Mouse (Mus musculus) CD4-positive, CD25-positive, alpha-beta regulatory T cell, adult 4 months (primary cell): ENCODE results near the gene Ifng. TPM values are rescaled to one million over a fixed set of nuclear protein-coding genes. Genes with fewer than 3 reads are reported as not detected.

Experiments
- ATAC-seq: one replicate; pipeline ENCODE4 v1.8.0; 2017
- polyA plus RNA-seq, 2 experiments: library from polyadenylated mRNA; unstranded; fragments of 100-300 nt; shearing (Covaris generic); gene quantifications; one replicate each; pipeline ENCODE4 v1.2.1; 2017

Gene Ifng
- polyA plus RNA-seq, 2 experiments from 2014 or later = 5.5 to 10.6 TPM

DNA sequence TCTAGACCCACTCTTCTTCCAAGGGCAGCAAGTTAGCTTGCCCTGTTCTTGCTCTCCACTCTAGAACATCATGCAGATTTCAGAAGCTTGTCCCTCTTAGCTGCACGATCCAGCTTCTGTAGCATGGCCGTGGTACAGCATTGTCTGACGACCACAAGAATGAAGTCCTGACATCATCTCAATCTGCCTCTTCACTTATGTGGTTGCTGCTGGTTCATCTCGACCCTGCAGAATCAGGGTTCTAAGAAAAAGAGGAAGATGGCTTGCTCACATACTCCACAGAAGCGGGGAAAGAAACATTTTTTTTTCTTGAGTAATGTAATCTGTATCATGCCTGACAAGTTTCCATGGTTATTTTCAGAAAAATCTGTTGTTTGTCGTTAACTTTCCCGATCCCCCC lies 39.9 kb downstream of the Ifng start:
- ATAC-seq = no peak

DNA sequence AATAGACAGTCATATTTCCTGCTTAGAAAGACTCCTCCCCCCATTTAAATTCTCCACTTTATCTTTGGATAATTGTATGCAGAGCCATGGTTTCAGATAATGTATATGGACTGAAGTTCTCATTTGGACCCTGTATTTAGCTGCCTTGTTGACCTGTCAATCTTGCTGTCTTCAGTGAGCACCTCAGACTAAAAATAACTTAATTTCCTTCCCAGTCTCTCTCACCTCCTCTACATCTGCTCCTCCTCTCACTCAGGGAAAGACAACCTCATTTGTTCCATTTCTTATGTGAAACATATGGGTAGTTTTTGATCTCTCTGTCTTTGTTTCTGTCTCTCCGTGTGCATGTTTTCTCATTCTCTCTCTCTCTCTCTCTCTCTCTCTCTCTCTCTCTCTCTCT lies 53.3 kb downstream of the Ifng start:
- peak; percentile 20 for ATAC-seq

DNA sequence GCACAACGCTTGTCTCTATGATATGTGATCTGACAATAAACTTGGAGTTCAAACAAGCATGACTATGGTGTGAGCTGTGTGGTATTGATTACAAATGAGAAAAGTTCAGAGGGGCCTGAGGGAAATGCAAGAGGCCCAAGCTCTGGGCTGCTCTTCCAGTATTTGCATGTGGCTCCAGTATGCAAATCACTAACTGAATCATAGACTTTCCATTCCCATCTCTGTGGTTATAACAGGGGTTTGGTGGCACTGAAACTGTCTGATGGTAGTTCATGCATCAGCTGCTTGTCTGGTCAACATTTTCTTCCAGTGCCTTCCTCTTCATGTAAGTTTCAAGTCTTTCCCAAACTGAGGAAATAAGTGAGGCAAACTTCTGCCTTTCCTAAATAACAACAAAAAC lies 54.5 kb downstream of the Ifng start:
- peak; percentile 47 for ATAC-seq

Other genes starting within 250 kb of the Ifng start
- gene Il22, start 236.1 kb upstream of the Ifng start, polyA plus RNA-seq = not detected
- not detected for gene Gm32717, start 200.3 kb upstream of the Ifng start, polyA plus RNA-seq
- not detected for gene Gm32802, start 182.4 kb upstream of the Ifng start, polyA plus RNA-seq
- not detected for gene Iltifb, start 146.0 kb upstream of the Ifng start, polyA plus RNA-seq
- not detected for gene Gm9040, start 114.1 kb upstream of the Ifng start, polyA plus RNA-seq
- gene Gm9044, start 108.6 kb upstream of the Ifng start, polyA plus RNA-seq = not detected
- gene Gm9045, start 103.2 kb upstream of the Ifng start, polyA plus RNA-seq = under 1 TPM in 1 of 2 experiments, not detected in 1; 0.13 TPM
- under 1 TPM in 1 of 2 experiments, not detected in 1; 0.42 TPM for gene Gm9046, start 97.8 kb upstream of the Ifng start, polyA plus RNA-seq
- gene Gm9048, start 92.4 kb upstream of the Ifng start, polyA plus RNA-seq = not detected
- under 1 TPM in 1 of 2 experiments, not detected in 1; 0.13 TPM for gene Gm9049, start 86.9 kb upstream of the Ifng start, polyA plus RNA-seq